Mouse (Mus musculus) G1E-ER4 (cell line): ENCODE measurements around the gene Psmd3. TPM values are rescaled to one million over a fixed set of nuclear protein-coding genes. Genes with fewer than 3 reads are reported as not detected.

Source experiments
- GATA1 ChIP-seq: IDR thresholded peaks from one replicate; pipeline ENCODE4 v1.8.0; 2012; ENCODE audit warnings: low read length, inconsistent platforms
- polyA plus RNA-seq: library from polyadenylated mRNA; stranded (reverse); fragments of >175 nt; gene quantifications from 2 replicates; pipeline ENCODE4 v1.2.3, GENCODE M21; 2012

Gene Psmd3
- polyA plus RNA-seq, 1 experiment = 253 TPM

DNA sequence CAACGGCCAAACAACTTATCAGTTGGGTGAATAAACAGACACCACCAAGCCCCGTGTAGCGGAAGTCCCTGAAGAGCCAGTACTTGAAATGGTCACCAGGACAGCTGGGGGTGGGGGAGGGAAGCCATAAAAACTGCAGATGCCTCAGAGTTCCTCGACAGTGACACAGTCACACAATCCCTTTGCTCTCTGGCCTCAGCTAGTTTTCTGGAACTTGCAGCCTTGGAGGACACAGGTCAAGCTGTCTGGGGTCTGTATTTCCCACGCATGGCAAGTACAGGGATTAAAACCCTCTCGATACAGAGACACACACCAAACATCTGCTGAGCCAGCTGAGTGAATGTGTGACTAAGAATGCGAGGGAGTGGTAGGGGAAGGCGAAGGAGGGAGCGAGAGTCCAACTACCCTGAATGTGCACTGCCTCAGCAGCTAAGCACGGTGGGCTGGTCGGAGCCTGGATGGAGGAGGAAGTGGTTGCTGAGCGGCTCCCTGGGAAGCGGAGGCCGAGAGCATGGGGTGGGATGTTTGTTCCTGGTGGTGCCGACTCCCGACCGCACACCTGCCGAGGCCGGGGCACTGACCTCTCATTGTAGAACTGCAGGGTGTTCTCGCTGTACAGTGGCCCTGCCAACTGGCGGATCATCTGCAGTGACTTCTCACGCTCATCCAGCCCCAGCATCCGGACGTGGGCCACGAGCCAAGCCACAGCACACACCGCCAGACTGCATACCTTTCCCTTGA is 26.8 kb downstream of the Psmd3 start:
- no peak for TF ChIP-seq GATA1

DNA sequence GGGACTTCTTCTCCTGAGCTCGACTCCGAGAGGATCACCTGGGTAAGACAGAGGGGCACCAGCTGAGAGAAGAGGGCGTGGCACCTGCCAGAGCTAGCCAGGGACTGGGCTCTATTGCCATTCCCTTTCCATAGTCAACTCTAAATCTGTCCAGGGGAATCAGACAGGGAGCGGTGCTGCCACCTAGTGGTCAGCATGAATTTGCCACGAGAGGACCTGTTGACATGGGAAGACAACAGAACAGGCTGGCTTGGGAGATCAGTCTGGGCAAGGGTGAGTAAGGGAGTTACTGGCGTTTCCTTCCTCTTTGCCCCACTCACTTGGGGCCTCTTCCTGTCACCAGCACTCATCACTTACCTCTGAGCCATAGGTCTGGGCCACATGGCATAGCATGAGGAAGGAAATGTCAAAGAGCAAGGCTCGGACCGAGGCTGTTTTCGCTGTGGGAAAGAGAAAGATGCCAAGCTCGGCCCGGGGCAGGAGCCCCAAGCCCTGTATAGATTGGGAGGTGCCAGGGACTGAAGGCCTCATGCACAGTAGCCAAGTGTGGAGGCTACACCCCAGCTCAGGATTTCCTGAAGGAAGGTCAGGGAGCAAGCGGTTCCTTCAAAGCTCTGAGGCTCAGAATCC is 28.2 kb downstream of the Psmd3 start:
- TF ChIP-seq GATA1 = no peak

DNA sequence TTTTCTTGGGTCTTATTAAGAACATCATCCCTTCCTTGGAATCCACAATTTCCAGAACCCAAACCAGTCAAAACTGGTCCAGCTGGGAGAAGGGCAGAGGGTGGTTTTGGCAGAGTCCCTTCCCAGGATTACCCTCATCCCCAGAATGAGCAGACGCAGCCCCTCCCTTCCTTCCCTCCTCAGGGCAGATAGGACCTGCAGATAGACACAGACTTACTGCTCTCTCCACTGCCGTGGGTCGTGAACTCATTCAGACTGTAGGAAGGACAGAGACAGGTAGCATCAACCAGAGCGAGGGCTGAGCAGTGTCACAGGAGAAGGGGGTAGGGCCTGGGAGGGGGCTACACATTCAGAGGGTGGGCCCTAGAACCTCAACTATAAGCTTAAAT is 28.7 kb downstream of the Psmd3 start:
- no peak for TF ChIP-seq GATA1

DNA sequence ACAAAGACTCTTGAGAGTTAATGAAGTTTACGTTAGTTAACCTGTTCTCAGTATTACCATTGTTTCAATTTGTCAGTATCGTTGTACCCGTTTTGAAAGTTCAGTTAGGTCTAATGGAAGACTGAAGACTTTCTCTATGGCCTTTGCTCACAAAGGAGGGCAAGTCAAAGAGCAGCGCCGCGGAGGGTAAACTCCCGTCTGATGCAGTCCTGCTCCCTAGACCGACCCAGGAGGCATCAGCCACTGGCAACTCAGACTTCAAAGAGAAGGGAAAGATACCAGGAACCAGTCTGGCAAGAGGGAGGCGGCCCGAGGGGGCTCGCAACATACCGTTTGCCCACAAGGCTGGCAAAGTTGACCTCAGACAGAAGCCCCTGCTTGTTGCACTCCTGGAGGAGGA is 31.3 kb downstream of the Psmd3 start:
- TF ChIP-seq GATA1 = no peak

DNA sequence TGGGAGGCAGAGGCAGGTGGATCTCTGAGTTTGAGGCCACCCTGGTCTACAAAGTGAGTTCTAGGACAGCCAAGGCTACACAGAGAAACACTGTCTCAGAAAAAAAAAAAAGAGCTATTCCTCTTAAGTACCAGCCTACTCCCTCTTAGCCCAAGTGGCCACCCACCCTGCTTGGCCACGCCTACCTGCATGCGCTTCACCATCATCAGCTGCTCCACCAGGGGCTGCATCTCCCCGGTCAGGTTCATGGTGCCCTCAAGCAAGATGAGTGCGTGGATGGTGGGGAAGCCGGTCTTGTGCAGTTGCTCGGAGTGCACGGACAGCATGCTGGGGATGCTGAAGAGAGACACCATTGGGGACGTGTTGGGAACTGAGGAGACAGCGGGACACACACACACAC is 33.6 kb downstream of the Psmd3 start:
- TF ChIP-seq GATA1 = no peak

DNA sequence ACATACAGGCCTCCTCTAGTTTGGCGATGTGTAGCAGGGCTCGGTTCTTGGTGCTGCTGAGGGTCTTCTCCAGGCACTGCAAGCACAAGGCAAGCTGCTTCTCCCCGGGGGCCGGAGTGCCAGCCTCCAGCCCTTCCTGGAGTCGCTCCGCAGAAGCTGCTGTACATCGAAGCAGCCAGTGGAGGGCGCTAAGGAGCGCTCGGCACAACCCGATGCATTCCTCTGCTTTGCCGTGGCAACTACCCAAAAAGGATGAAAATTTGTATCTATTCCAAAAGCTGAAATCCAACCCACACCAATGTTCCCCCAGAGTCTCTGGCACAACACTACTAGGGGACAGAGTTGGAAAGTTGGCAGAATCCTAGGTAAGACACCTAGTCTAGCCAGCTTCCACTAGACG is 35.5 kb downstream of the Psmd3 start:
- TF ChIP-seq GATA1 = no peak

DNA sequence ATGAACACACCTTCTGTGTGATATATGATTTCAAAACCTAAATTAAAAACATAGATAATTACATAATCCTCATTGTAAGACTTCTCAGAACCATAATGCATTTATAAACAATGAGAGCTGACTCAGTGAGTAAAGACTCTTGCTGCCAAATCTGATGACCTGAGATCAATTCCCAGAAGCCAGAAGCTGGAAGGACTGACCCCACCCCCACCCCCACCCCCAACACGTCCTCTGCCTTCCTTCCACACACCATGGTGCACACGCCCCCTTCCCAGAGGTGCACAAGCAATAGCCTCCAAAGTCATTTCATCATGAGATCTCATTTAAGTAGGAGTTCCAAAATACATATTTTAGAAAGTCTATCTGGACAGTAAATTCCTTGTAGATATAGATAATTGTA is 38.4 kb downstream of the Psmd3 start:
- no peak for TF ChIP-seq GATA1

DNA sequence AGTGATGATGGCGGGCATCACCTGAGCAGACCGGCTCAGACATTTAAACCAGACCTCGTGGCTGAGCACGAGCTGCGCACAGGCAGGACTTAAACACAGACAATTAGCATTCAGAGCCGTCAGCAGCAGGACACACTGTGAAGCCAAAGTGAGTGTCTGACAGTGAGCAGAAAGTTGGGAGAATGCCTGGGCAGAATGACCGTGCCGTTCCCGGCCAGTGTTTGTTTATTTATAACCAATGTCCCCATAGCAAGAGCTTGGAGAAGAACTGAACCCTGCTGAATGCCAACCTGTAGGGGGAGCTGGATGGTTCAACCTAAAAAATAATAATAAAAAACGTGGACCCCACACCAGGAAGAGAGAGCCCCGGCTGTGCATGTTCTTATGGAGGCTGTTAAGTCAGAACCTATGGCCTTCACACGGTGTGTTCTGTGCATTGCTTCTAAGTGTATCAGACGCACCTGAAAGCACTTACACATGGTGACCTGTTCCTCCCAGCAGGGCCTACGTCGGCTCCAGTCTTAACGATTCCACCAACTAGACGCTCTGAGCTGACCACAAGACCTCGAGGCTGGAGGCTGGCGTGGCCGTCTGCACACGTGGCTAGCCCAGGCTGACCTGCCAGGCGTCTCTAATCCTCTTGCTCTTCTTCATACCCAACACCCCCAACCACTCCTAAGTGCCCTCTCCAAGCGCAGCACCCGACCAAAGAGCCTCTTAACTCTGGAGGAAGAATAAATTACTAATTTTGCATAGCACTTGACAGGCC is 39.3 kb downstream of the Psmd3 start:
- TF ChIP-seq GATA1 = no peak

DNA sequence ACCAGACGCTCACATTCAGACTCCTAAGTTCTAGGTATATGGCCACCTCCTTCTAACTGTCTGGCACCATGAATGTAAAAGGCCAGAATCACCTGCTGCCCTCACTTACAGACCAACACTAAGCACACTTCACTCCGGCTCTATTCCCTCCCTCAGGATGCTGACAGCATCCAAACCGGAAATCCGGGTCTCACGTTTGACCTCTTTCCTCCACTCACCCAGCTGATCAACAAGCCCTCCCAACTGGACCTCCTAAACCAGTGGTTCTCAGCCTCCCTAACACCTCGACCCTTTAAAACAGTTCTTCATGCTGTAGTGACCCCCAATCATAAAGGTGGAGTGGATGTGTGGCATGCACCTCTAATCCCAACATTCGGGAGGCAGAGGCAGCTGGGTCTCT is 40.7 kb downstream of the Psmd3 start:
- TF ChIP-seq GATA1 = no peak

DNA sequence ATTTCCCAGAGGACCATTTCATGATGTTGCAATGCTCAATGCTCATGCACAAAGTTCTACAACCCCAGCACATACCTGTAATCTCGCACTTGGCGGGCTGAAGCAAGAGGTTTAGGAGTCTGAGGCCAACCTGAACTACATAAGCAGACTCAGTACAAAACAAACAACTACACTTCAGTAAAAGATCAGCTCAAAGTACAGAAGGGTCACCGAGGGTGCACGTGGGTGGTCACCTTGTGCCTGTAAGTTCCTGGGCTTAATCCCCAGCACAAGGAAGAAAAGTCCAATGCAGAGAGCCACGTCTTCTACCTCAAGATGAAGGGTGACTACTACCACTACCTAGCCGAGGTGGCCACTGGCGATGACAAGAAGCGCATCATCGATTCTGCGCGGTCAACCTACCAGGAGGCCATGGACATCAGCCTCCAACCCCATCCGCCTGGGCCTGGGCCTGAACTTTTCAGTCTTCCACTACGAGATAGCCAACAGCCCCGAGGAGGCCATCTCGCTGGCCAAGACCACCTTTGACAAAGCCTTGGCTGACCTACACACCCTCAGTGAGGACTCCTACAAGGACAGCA is 43.7 kb downstream of the Psmd3 start:
- no peak for TF ChIP-seq GATA1

DNA sequence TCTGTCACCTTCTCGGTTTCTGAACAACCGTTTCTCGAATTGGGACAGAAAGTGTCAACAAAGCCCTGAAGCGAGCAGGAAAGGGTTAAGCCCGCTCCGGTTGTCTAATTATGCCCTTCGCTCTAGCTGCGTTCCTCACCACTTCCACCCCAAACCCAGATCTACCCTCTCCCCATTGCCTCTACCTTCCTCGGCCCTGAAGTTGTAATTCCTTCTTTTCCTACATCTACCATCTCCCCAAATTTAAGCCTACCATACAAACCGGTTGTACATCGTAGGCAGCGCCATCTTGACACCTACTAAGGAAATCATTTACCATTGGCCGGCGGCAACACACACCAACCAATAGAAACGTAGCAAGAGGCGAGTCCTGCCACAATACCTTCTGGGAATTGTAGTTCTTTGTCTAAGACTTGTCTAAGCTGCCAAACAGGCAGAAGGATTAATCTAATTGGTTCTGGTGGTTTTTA is 46.8 kb downstream of the Psmd3 start, which contains the start of gene Med24:
Med24 (minus strand) TSS at position 317 of the 470 bp plus-strand sequence.
- TF ChIP-seq GATA1 = no peak

DNA sequence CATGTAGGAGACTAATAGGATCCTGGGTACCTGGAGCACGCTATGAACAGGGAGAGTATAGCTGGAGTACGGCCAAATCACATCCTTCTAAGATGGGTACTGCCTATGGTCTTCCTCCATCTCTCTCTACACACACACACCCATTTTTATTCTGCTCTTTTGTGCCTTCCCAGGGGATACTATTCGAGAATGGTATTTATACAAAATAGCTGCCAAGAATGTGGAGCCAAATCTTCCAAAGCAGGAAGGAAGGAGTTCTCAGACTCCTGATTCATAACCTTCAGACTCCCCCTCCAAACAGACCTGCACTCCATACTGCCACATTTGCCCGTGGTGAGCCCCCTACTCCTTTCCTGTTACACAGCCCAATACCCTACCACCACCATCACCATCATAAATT is 48.4 kb downstream of the Psmd3 start:
- TF ChIP-seq GATA1 = no peak

DNA sequence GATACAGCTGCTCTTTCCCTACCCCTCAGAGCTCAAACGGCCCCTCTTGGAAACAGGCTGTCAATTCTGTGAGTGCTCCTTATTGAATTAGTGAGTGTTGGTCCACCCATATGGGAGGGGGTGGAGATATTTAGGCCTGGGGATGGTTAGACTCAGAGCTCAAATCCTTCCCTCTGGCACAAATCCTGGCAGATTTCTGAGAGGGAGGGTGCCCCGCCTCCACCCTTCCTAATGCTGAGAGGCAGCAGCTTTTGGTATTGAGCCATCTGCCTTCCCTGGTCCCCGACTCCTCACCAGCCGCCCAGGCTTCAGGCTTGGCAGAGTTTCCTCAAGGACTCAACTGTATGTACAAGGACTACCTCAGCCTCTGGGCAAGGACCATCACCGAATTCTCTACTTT is 48.8 kb downstream of the Psmd3 start:
- no peak for TF ChIP-seq GATA1

DNA sequence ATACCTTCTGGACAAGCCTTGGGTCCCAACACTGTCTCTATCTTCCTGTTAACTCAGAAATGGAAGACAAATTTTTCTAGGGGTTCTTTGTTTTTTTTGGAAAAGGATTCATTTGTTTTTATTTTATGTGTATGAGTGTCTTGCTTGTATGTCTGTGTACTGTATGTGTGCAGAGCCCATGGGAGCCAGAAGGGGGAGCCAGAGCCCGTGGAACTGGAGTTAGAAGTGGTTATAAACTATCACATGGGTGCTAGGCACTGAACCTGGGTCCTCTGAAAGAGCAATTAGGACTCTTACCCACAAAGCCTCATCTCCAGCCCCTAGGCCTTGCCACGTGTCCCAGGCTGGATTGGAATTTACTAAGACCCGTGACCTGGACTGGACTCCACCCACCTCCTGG is 51.7 kb downstream of the Psmd3 start:
- no peak for TF ChIP-seq GATA1

DNA sequence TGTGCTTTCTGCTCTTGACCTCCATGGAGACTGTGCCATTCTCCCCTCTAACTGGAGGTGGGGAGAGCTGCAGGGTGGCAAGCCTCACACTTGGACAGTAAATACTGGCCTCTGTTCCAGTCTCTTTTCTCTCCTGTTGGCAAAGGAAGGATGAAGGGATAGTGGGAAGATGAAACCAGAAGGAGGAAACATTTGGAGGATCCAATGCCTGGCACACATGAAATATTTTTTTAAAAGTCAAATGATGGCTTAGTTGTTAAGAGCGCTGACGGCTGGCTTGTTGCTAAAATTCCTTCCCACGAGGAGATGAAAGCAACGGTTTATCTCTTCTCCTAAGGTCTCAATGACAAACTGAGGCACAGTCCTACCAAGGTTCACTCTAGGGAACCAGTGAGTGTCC is 52.8 kb downstream of the Psmd3 start:
- TF ChIP-seq GATA1 = no peak

DNA sequence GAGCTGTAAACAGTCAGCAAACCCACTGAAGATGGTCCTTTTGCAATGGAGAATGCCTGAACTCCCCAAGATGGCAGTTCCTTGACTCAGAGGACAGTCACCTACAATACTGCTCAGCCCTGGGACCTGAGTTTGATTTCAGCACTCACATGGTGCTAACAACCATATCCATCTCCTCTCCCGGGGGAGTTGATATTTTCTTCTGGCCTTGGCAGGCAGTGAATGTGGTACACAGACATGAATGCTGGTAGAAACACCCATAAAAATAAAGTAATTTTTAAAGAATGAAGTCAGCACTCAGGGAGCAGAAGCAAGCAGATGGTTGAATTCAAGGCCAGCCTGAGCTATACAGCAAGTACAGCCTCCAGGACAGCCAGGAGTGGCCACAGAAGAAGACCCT is 53.8 kb downstream of the Psmd3 start:
- no peak for TF ChIP-seq GATA1
